Comparison of ENCODE assay signal across 34 mouse cellular contexts in the genomic region with DNA sequence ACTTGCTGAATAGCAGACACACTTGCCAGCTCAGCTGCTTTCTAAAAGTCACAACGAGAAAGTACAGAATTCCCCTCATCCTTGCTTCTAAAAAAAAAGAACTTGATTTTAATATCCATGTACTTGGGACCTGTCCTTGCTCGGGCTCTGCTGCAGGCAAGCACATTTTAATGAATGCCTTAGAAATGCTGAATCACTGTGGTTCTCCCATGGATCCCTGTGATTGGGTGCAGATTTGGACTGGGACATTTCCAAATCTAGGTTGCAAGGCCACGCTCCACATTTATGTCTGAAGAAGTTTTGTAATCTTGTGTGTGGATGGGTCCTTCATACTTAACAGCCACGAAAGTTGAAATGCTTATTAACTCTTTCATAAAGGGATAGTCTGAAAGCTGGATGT. TPM values are rescaled to one million over a fixed set of nuclear protein-coding genes. Genes with fewer than 3 reads are reported as not detected.
DNase-seq lines count a peak whose midpoint lies in the region; ATAC-seq and TF ChIP-seq lines count a peak whose summit lies in the region.
"Had no signal": no experiment of that assay in that cellular context is flagged by ENCODE, and none has a peak within 500 bp of the region (broad histone marks: within the 10 kb centered on the region; RNA-seq: fewer than 3 reads in every experiment).

No protein-coding gene starts in this region.

- peak; percentile 56 for DNase-seq in 3T3-L1 (ENCODE audit: low read depth, low spot score)
- DNase-seq in adrenal gland, adult 2 months = peak; percentile 78
- DNase-seq in adrenal gland, postnatal 36 days = peak; percentile 64
- no peak for DNase-seq in spleen, adult 12 weeks (ENCODE audit: low spot score)
- DNase-seq in left cerebral cortex, adult 18-20 months (ENCODE audit: low spot score in 2 of 2) = no peak
- no peak for DNase-seq in midbrain, embryonic 11.5 days (ENCODE audit: low spot score, missing footprints)
- no peak for DNase-seq in layer of hippocampus, postnatal 25 days (ENCODE audit: extremely low spot score in 1 of 2, low spot score in 1 of 2)
- DNase-seq: cerebellum, adult 18-20 months; cerebellum, postnatal 10 days; gastrocnemius, postnatal 36 days; heart, adult 2 months; kidney, adult 18-20 months; kidney, postnatal 36 days; liver; lung, adult 2 months; lung, postnatal 10 days; midbrain, embryonic 14.5 days; right cerebral cortex, postnatal 25 days; thymus, postnatal 4 days had no signal

- H3K27me3 ChIP-seq in E14TG2a.4 (ENCODE audit: insufficient read depth, low read length) = no peaks in the 10 kb centered on the region
- no peaks in the 10 kb centered on the region; the same call in 1 of the 2 replicates for H3K27me3 ChIP-seq in midbrain, embryonic 11.5 days (ENCODE audit: control insufficient read depth, insufficient read depth, low read length)
- H3K27me3 ChIP-seq: CH12.LX; hindbrain, embryonic 15.5 days had no signal

- 84% methylated on average over 4 of the region's 4 CpGs for WGBS in midbrain, embryonic 11.5 days

- peaks cover 87% of the 10 kb centered on the region for H3K4me1 ChIP-seq in E14TG2a.4 (replicated peaks; ENCODE audit: low read depth, low read length)
- H3K4me1 ChIP-seq in midbrain, embryonic 11.5 days (ENCODE audit: control insufficient read depth, insufficient read depth, low read length) = peaks cover 3% of the 10 kb centered on the region; the same call in 1 of the 2 replicates

- no peak overlapping the region for H3K4me2 ChIP-seq in midbrain, embryonic 11.5 days
- H3K4me2 ChIP-seq: heart, embryonic 12.5 days; hindbrain, embryonic 15.5 days; kidney, embryonic 15.5 days had no signal

- no peak overlapping the region for H3K27ac ChIP-seq in midbrain, embryonic 11.5 days (ENCODE audit: low read depth, low read length)
- H3K27ac ChIP-seq: heart, adult 2 months; hindbrain, embryonic 15.5 days; kidney, embryonic 15.5 days; liver, embryonic 14.5 days; macrophage had no signal

- no peak for ATAC-seq in midbrain, embryonic 11.5 days (ENCODE audit: low FRiP score)
- ATAC-seq: activated CD4-positive, CD25-positive, alpha-beta regulatory T cell, adult 4 months; forebrain, embryonic 14.5 days; inflammation-experienced regulatory T-cells, adult 6 months had no signal

- H3K4me3 ChIP-seq in E14TG2a.4 (replicated peaks; ENCODE audit: low read length) = peak overlapping the region; percentile 95
- no peak overlapping the region for H3K4me3 ChIP-seq in midbrain, embryonic 11.5 days (ENCODE audit: low read depth, low read length)
- H3K4me3 ChIP-seq: heart, adult 2 months; heart, embryonic 12.5 days; hindbrain, embryonic 15.5 days; kidney, embryonic 15.5 days had no signal

- H3K9ac ChIP-seq in midbrain, embryonic 11.5 days (ENCODE audit: low read length) = no peak overlapping the region
- H3K9ac ChIP-seq: heart, embryonic 12.5 days; hindbrain, embryonic 15.5 days; kidney, embryonic 15.5 days; liver, embryonic 14.5 days had no signal

- H3K9me3 ChIP-seq in E14TG2a.4 (ENCODE audit: low read length) = no peaks in the 10 kb centered on the region
- H3K9me3 ChIP-seq in midbrain, embryonic 11.5 days (ENCODE audit: control insufficient read depth, low read length) = no peaks in the 10 kb centered on the region
- H3K9me3 ChIP-seq: heart, embryonic 12.5 days; hindbrain, embryonic 15.5 days; kidney, embryonic 15.5 days had no signal

- no peak for TF ChIP-seq CTCF in E14TG2a.4 (conservative IDR thresholded peaks at IDR 0.05; ENCODE audit: low read length)

- peaks cover 77% of the 10 kb centered on the region for H3K36me3 ChIP-seq in E14TG2a.4 (ENCODE audit: insufficient read depth, low read length)
- H3K36me3 ChIP-seq in midbrain, embryonic 11.5 days (ENCODE audit: control insufficient read depth, insufficient read depth, low read length) = no peaks in the 10 kb centered on the region
- H3K36me3 ChIP-seq: heart, embryonic 12.5 days; kidney, embryonic 15.5 days had no signal

RNA-seq across cellular contexts. Expression of a gene that starts 4.4 kb away (rescaled TPM):
- total RNA-seq in adrenal gland, adult 2 months (2021) = 10 to 100 TPM in 1 of 2 experiments, 1 to 10 TPM in 1; 9.2 to 17.1 TPM
- polyA plus RNA-seq in adrenal gland, adult 2 months (2012; rRNA removed) = 4.1 and 8.5 TPM in 2 replicates
- total RNA-seq in adrenal gland, postnatal 36 days (2021) = 10 to 100 TPM; 10.1 to 12.9 TPM
- 100 to 1,000 TPM; 135 to 146 TPM for total RNA-seq in left cerebral cortex, adult 18-20 months (2021)
- polyA plus RNA-seq in midbrain, embryonic 11.5 days (2014; fragmentation: Nextera tagmentation; extraction: Ambion mirVana) = 8.0 and 9.1 TPM in 2 replicates
- total RNA-seq in layer of hippocampus, postnatal 25 days (2021) = 100 to 1,000 TPM; 123 to 151 TPM
- total RNA-seq: CH12.LX; common myeloid progenitor, adult 5-6 weeks; hematopoietic stem cell, adult 5-6 weeks; megakaryocyte-erythroid progenitor cell, adult 5-6 weeks; MEL; monocyte, adult 5-6 weeks had no signal
- polyA plus RNA-seq: activated CD4-positive, CD25-positive, alpha-beta regulatory T cell, adult 4 months; macrophage had no signal

Comparison
In these comparisons a context has a peak if more than half of its experiments do, and no peak if none do; other contexts are left out.
1. DNase-seq: peak in 3T3-L1 (single experiment), adrenal gland, adult 2 months (single experiment) and adrenal gland, postnatal 36 days (2 of 2); none in spleen, adult 12 weeks (single experiment), left cerebral cortex, adult 18-20 months (0 of 2), midbrain, embryonic 11.5 days (single experiment) and layer of hippocampus, postnatal 25 days (0 of 2).
2. RNA of a gene that starts 4.4 kb away (total RNA-seq): 123 to 151 TPM in layer of hippocampus, postnatal 25 days and 135 to 146 TPM in left cerebral cortex, adult 18-20 months; 9.2 to 17.1 TPM in adrenal gland, adult 2 months and 10.1 to 12.9 TPM in adrenal gland, postnatal 36 days; every median in the first group is over 4 times any median in the second.